17 mouse cellular contexts compared by ENCODE assay signal in the genomic region with DNA sequence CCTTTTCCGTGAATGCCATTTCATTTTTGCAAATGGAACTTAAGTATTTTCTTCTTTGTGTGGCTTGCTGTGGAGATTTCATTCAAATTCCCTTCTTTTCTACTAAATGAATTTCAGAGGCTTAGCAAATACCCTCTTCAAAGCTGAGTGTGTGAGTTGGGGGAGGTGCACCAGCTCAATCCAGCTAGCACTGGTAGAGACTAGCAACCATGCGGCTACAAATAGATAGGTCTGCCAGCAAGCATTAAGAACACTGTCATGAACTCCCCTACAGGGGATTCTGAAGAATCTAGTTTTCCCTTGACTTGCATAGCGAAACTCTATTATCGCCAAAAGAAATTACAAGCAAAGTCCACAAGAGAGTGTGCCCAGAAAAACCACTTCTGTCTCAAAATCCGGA.
DNase-seq lines count a peak whose midpoint lies in the region; ATAC-seq and TF ChIP-seq lines count a peak whose summit lies in the region.
"Had no signal": no experiment of that assay in that cellular context is flagged by ENCODE, and none has a peak within 500 bp of the region (broad histone marks: within the 10 kb centered on the region; RNA-seq: fewer than 3 reads in every experiment).

No protein-coding gene starts in this region.

- no peaks in the 10 kb centered on the region for H3K36me3 ChIP-seq in hindbrain, embryonic 13.5 days
- H3K36me3 ChIP-seq in hindbrain, embryonic 12.5 days = no peaks in the 10 kb centered on the region
- no peaks in the 10 kb centered on the region for H3K36me3 ChIP-seq in forebrain, embryonic 12.5 days (replicated peaks)
- H3K36me3 ChIP-seq in hindbrain, postnatal 0 days (ENCODE audit: insufficient read depth, low read length) = no peaks in the 10 kb centered on the region
- H3K36me3 ChIP-seq: embryonic facial prominence, embryonic 13.5 days; lung, embryonic 15.5 days had no signal

- H3K27ac ChIP-seq in hindbrain, embryonic 13.5 days = no peak overlapping the region
- no peak overlapping the region for H3K27ac ChIP-seq in hindbrain, embryonic 12.5 days
- H3K27ac ChIP-seq in forebrain, embryonic 12.5 days = no peak overlapping the region
- no peak overlapping the region for H3K27ac ChIP-seq in hindbrain, postnatal 0 days
- H3K27ac ChIP-seq: embryonic facial prominence, embryonic 13.5 days; kidney, postnatal 0 days; lung, embryonic 15.5 days had no signal

- no peaks in the 10 kb centered on the region for H3K9me3 ChIP-seq in hindbrain, embryonic 13.5 days
- H3K9me3 ChIP-seq in hindbrain, embryonic 12.5 days (replicated peaks) = no peaks in the 10 kb centered on the region
- H3K9me3 ChIP-seq in forebrain, embryonic 12.5 days = no peaks in the 10 kb centered on the region
- no peaks in the 10 kb centered on the region for H3K9me3 ChIP-seq in hindbrain, postnatal 0 days (ENCODE audit: low read length)
- H3K9me3 ChIP-seq: embryonic facial prominence, embryonic 13.5 days; lung, embryonic 15.5 days had no signal

- no peak overlapping the region for H3K4me2 ChIP-seq in hindbrain, embryonic 13.5 days
- H3K4me2 ChIP-seq in hindbrain, embryonic 12.5 days (replicated peaks) = no peak overlapping the region
- no peak overlapping the region for H3K4me2 ChIP-seq in forebrain, embryonic 12.5 days
- no peak overlapping the region for H3K4me2 ChIP-seq in hindbrain, postnatal 0 days (ENCODE audit: low read depth, low read length)
- H3K4me2 ChIP-seq: embryonic facial prominence, embryonic 13.5 days; lung, embryonic 15.5 days had no signal

- H3K27me3 ChIP-seq in hindbrain, embryonic 13.5 days = no peaks in the 10 kb centered on the region
- no peaks in the 10 kb centered on the region for H3K27me3 ChIP-seq in hindbrain, embryonic 12.5 days
- H3K27me3 ChIP-seq in forebrain, embryonic 12.5 days = no peaks in the 10 kb centered on the region
- H3K27me3 ChIP-seq in hindbrain, postnatal 0 days (ENCODE audit: insufficient read depth, low read length) = no peaks in the 10 kb centered on the region
- H3K27me3 ChIP-seq: embryonic facial prominence, embryonic 13.5 days; lung, embryonic 15.5 days had no signal

- 0 out of 2 replicates have a peak, but pooled peaks cover 2% of the 10 kb centered on the region for H3K4me1 ChIP-seq in hindbrain, embryonic 13.5 days (replicated peaks)
- no peaks in the 10 kb centered on the region for H3K4me1 ChIP-seq in hindbrain, embryonic 12.5 days
- no peaks in the 10 kb centered on the region for H3K4me1 ChIP-seq in forebrain, embryonic 12.5 days
- H3K4me1 ChIP-seq in hindbrain, postnatal 0 days (ENCODE audit: insufficient read depth, low read length) = no peaks in the 10 kb centered on the region
- H3K4me1 ChIP-seq: embryonic facial prominence, embryonic 13.5 days; lung, embryonic 15.5 days had no signal

- WGBS in hindbrain, embryonic 13.5 days = 49% methylated on average over 5 of the region's 5 CpGs
- 44% methylated on average over 5 of the region's 5 CpGs for WGBS in hindbrain, embryonic 12.5 days
- 28% methylated on average over 5 of the region's 5 CpGs for WGBS in forebrain, embryonic 12.5 days
- 42% methylated on average over 5 of the region's 5 CpGs for WGBS in hindbrain, postnatal 0 days

- no peak overlapping the region for H3K4me3 ChIP-seq in hindbrain, embryonic 13.5 days
- no peak overlapping the region for H3K4me3 ChIP-seq in hindbrain, embryonic 12.5 days
- no peak overlapping the region for H3K4me3 ChIP-seq in forebrain, embryonic 12.5 days (replicated peaks)
- H3K4me3 ChIP-seq in hindbrain, postnatal 0 days (ENCODE audit: low read length) = no peak overlapping the region
- H3K4me3 ChIP-seq: embryonic facial prominence, embryonic 13.5 days; lung, embryonic 15.5 days had no signal

- peak; percentile 66; the same call in 1 of the 2 replicates for ATAC-seq in hindbrain, embryonic 13.5 days (ENCODE audit: low FRiP score)
- no peak for ATAC-seq in hindbrain, embryonic 12.5 days (ENCODE audit: low FRiP score)
- peak; percentile 68; the same call in 1 of the 2 replicates for ATAC-seq in forebrain, embryonic 12.5 days (ENCODE audit: low FRiP score)
- ATAC-seq in hindbrain, postnatal 0 days = peak; percentile 89
- ATAC-seq: intestine, embryonic 16.5 days had no signal

- H3K9ac ChIP-seq in hindbrain, embryonic 13.5 days = no peak overlapping the region
- H3K9ac ChIP-seq in hindbrain, embryonic 12.5 days = no peak overlapping the region
- H3K9ac ChIP-seq in forebrain, embryonic 12.5 days = no peak overlapping the region
- no peak overlapping the region for H3K9ac ChIP-seq in hindbrain, postnatal 0 days (replicated peaks; ENCODE audit: low read length)
- H3K9ac ChIP-seq: embryonic facial prominence, embryonic 13.5 days; lung, embryonic 15.5 days had no signal

- peak; percentile 47 for DNase-seq in hindbrain, postnatal 0 days (ENCODE audit: low spot score)
- peak; percentile 14 for DNase-seq in retina, embryonic 14.5 days (ENCODE audit: low spot score)
- DNase-seq in cerebellum, adult 8-10 months = no peak
- DNase-seq in urinary bladder, postnatal 36 days (ENCODE audit: low spot score in 2 of 2) = no peak
- no peak for DNase-seq in lung, adult 18-20 months
- DNase-seq: adrenal gland, adult 8-10 months; cerebellum, postnatal 14 days; gastrocnemius, postnatal 25 days; heart, postnatal 10 days; liver had no signal

- TF ChIP-seq CTCF in hindbrain, postnatal 0 days (IDR thresholded peaks at IDR 0.05; ENCODE audit: low read depth) = no peak

Comparison
In these comparisons a context has a peak if more than half of its experiments do, and no peak if none do; other contexts are left out.
1. DNase-seq: peak in hindbrain, postnatal 0 days (single experiment) and retina, embryonic 14.5 days (single experiment); none in cerebellum, adult 8-10 months (single experiment), urinary bladder, postnatal 36 days (0 of 2) and lung, adult 18-20 months (0 of 2).